Mouse (Mus musculus) E14TG2a.4 (cell line): ENCODE data around the gene Snn.

Experiments used
- CTCF ChIP-seq: conservative IDR thresholded peaks from 2 replicates; pipeline ENCODE4 v1.5.1; 2014; ENCODE audit warnings: low read length
- NANOG ChIP-seq: IDR thresholded peaks from 2 replicates; pipeline ENCODE4 v1.6.1; 2014; ENCODE audit warnings: borderline replicate concordance, low read length, mixed read lengths

DNA sequence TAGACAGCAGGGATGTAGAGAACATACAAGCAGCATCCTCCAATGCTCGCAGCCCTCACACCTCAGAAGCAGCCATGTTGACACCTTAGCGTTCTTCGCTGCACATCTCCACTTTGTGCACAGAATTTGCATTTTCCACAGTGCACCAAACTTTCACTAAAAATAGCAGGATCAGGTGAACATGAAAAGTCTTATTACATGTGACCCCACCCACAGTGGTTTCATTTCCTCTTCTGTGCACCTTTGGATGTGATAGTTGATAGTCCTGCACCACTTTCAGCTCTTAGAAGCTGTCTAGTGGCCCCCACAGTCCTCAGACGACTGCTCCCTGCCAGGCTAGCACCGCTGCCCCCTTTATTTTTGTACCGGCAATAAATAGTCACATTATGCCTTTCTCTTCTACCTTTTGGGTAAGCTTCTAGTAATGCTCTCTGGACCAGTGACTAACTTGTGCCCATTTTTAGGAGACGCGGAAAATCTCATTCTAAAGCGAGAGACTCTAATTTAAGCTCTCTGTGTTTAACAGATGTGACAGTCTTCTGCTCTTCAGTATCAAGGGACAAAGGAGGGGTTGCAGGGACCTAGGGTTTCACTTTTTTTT is 17.0 kb downstream of the Snn start:
- TF ChIP-seq CTCF = no peak
- no peak for TF ChIP-seq NANOG
